Comparison of ENCODE assay signal across 22 mouse cellular contexts in the genomic region with DNA sequence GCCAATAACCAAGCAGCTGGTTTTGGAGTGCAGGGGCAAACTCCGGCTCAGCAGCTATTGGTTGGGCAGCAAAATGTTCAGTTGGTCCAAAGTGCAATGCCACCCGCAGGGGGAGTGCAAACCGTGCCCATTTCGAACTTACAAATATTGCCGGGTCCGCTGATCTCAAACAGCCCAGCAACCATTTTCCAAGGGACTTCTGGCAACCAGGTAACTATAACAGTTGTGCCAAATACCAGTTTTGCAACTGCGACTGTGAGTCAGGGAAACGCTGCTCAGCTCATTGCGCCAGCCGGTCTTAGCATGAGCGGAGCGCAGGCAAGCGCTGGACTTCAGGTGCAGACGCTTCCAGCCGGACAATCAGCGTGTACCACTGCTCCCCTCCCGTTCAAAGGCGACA.
"Had no signal": no experiment of that assay in that cellular context is flagged by ENCODE, and none has a peak within 500 bp of the region (broad histone marks: within the 10 kb centered on the region; RNA-seq: fewer than 3 reads in every experiment).

No protein-coding gene starts in this region.

- H3K4me1 ChIP-seq: heart, embryonic 13.5 days; heart, embryonic 15.5 days; hindbrain, embryonic 13.5 days; hindbrain, embryonic 15.5 days; kidney, embryonic 15.5 days; limb, embryonic 10.5 days; limb, embryonic 12.5 days; liver, embryonic 13.5 days; liver, embryonic 15.5 days had no signal

- H3K27ac ChIP-seq: heart, adult 2 months; heart, embryonic 13.5 days; heart, embryonic 15.5 days; hindbrain, embryonic 13.5 days; hindbrain, embryonic 15.5 days; hindbrain, postnatal 0 days; kidney, embryonic 15.5 days; left cerebral cortex, adult 2 months; limb, embryonic 10.5 days; limb, embryonic 12.5 days; liver, embryonic 13.5 days; liver, embryonic 15.5 days had no signal

- H3K4me2 ChIP-seq: heart, embryonic 11.5 days; heart, embryonic 13.5 days; heart, embryonic 15.5 days; hindbrain, embryonic 13.5 days; hindbrain, embryonic 15.5 days; kidney, embryonic 15.5 days; limb, embryonic 12.5 days; liver, embryonic 11.5 days; liver, embryonic 13.5 days; liver, embryonic 15.5 days had no signal

- H3K4me3 ChIP-seq: heart, adult 2 months; heart, embryonic 13.5 days; heart, embryonic 15.5 days; hindbrain, embryonic 13.5 days; hindbrain, embryonic 15.5 days; kidney, embryonic 15.5 days; left cerebral cortex, adult 2 months; limb, embryonic 10.5 days; limb, embryonic 12.5 days; liver, embryonic 13.5 days; liver, embryonic 15.5 days had no signal

- ATAC-seq: hindbrain, postnatal 0 days; intestine, embryonic 16.5 days; liver, postnatal 0 days had no signal

- H3K9ac ChIP-seq: heart, embryonic 13.5 days; heart, embryonic 15.5 days; hindbrain, embryonic 13.5 days; hindbrain, embryonic 15.5 days; kidney, embryonic 15.5 days; limb, embryonic 12.5 days; liver, embryonic 13.5 days; liver, embryonic 15.5 days; liver, postnatal 0 days had no signal

- H3K27me3 ChIP-seq: heart, embryonic 13.5 days; heart, embryonic 15.5 days; hindbrain, embryonic 13.5 days; hindbrain, embryonic 15.5 days; kidney, embryonic 15.5 days; limb, embryonic 12.5 days; liver, embryonic 13.5 days; liver, embryonic 15.5 days had no signal

- DNase-seq: gastrocnemius, postnatal 14 days; gastrocnemius, postnatal 36 days; heart, adult 11 months; heart, adult 2 months; heart, postnatal 14 days; heart, postnatal 36 days; liver, embryonic 13.5 days; liver, postnatal 0 days; lung, adult 2 months had no signal

- H3K9me3 ChIP-seq: heart, embryonic 13.5 days; heart, embryonic 15.5 days; hindbrain, embryonic 13.5 days; hindbrain, embryonic 15.5 days; kidney, embryonic 15.5 days; limb, embryonic 10.5 days; limb, embryonic 12.5 days; liver, embryonic 13.5 days; liver, embryonic 15.5 days had no signal
